Mouse (Mus musculus) MEL (cell line): ENCODE measurements around the gene Gipr. TPM values are rescaled to one million over a fixed set of nuclear protein-coding genes. Genes with fewer than 3 reads are reported as not detected.
"Not testable (repeated sequence)": the region's sequence is repeated elsewhere in the genome, so short reads cannot be mapped to it uniquely, and the experiment has no call there.

Experiments
- DNase-seq: peaks from one replicate; pipeline ENCODE4 v3.0.0; 2011; ENCODE audit warnings: low read depth, low spot score
- H3K27ac ChIP-seq: 2 replicates; pipeline ENCODE4 v1.5.1; 2012; ENCODE audit warnings: low read depth, mild to moderate bottlenecking, control low read depth, low read length, moderate library complexity; ENCODE audit not compliant: control insufficient read depth
- H3K27me3 ChIP-seq, 2 experiments: fragments of 150-350 bp in 1 of 2; sonication (generic) in 1 of 2; 2 replicates each; pipeline ENCODE4 v1.6.1; 2012; ENCODE audit warnings: low read length in 2 of 2, mild to moderate bottlenecking in 2 of 2, improper control_type of control experiment in 1 of 2, moderate library complexity in 1 of 2; ENCODE audit not compliant: insufficient read depth in 2 of 2, control insufficient read depth in 1 of 2
- H3K36me3 ChIP-seq, 2 experiments: 2 replicates each; pipeline ENCODE4 v1.6.1; 2012 to 2014; ENCODE audit warnings: low read length in 2 of 2, improper control_type of control experiment in 1 of 2, inconsistent platforms in 1 of 2, mild to moderate bottlenecking in 1 of 2; ENCODE audit not compliant: insufficient read depth in 2 of 2, control insufficient read depth in 1 of 2
- H3K4me1 ChIP-seq, 2 experiments: fragments of 150-350 bp in 1 of 2; sonication (generic) in 1 of 2; 2 replicates each; pipeline ENCODE4 v1.6.1; 2012; ENCODE audit warnings: low read length in 2 of 2, improper control_type of control experiment in 1 of 2, mild to moderate bottlenecking in 1 of 2; ENCODE audit not compliant: insufficient read depth in 2 of 2, control insufficient read depth in 1 of 2
- H3K4me3 ChIP-seq, 2 experiments: fragments of 150-350 bp in 1 of 2; sonication (generic) in 1 of 2; 2 replicates each; pipeline ENCODE4 v1.5.1; 2012; ENCODE audit warnings: low read depth in 2 of 2, low read length in 2 of 2, mild to moderate bottlenecking in 2 of 2, moderate library complexity in 2 of 2, control low read depth in 1 of 2, improper control_type of control experiment in 1 of 2; ENCODE audit not compliant: control insufficient read depth in 1 of 2, insufficient read depth in 1 of 2
- H3K79me2 ChIP-seq: 2 replicates; pipeline ENCODE4 v1.6.1; 2012; ENCODE audit warnings: mild to moderate bottlenecking, low read length, moderate library complexity; ENCODE audit not compliant: control insufficient read depth, poor library complexity, insufficient read depth
- H3K9ac ChIP-seq: 2 replicates; pipeline ENCODE4 v1.6.1; 2012; ENCODE audit warnings: low read depth, mild to moderate bottlenecking, control low read depth, low read length, moderate library complexity; ENCODE audit not compliant: control insufficient read depth, poor library complexity, severe bottlenecking
- H3K9me3 ChIP-seq: fragments of 150-350 bp; sonication (generic); replicated peaks from 2 replicates; pipeline ENCODE4 v1.6.1; 2012; ENCODE audit warnings: mild to moderate bottlenecking, low read length, improper control_type of control experiment, moderate library complexity; ENCODE audit not compliant: insufficient read depth
- BHLHE40 ChIP-seq: IDR thresholded peaks from 2 replicates; pipeline ENCODE4 v1.6.1; 2012; ENCODE audit warnings: low read depth, mild to moderate bottlenecking, inconsistent platforms, low read length, improper control_type of control experiment, borderline replicate concordance
- CTCF ChIP-seq, 3 experiments: IDR thresholded peaks in 2 of 3; conservative IDR thresholded peaks in 1 of 3; 2 replicates each; pipeline ENCODE4 v1.5.1; 2011 to 2012; ENCODE audit warnings: low read length in 3 of 3, low read depth in 2 of 3, mild to moderate bottlenecking in 2 of 3, improper control_type of control experiment in 1 of 3, inconsistent platforms in 1 of 3, mixed read lengths in 1 of 3, moderate library complexity in 1 of 3; ENCODE audit not compliant: control insufficient read depth in 1 of 3, insufficient read depth in 1 of 3, poor library complexity in 1 of 3, severe bottlenecking in 1 of 3
- ELF1 ChIP-seq: IDR thresholded peaks from 2 replicates; pipeline ENCODE4 v1.6.1; 2014; ENCODE audit warnings: low read depth, mild to moderate bottlenecking, inconsistent platforms, low read length, improper control_type of control experiment, moderate library complexity
- MAX ChIP-seq: IDR thresholded peaks from 2 replicates; pipeline ENCODE4 v1.6.1; 2011; ENCODE audit warnings: low read length, improper control_type of control experiment
- MEF2A ChIP-seq: IDR thresholded peaks from 2 replicates; pipeline ENCODE4 v1.6.1; 2014; ENCODE audit warnings: low read depth, mild to moderate bottlenecking, inconsistent platforms, low read length, improper control_type of control experiment; ENCODE audit not compliant: poor library complexity, insufficient replicate concordance, severe bottlenecking; ENCODE audit errors: extremely low read depth
- NRF1 ChIP-seq: IDR thresholded peaks from 2 replicates; pipeline ENCODE4 v1.6.1; 2014; ENCODE audit warnings: low read depth, mild to moderate bottlenecking, inconsistent platforms, low read length, improper control_type of control experiment, moderate library complexity; ENCODE audit not compliant: poor library complexity, insufficient read depth, severe bottlenecking
- POLR2A ChIP-seq, 2 experiments: IDR thresholded peaks; 2 replicates each; pipeline ENCODE4 v1.6.1; 2011 to 2012; ENCODE audit warnings: low read length in 2 of 2, mild to moderate bottlenecking in 2 of 2, control low read depth in 1 of 2, improper control_type of control experiment in 1 of 2, low read depth in 1 of 2, moderate library complexity in 1 of 2; ENCODE audit not compliant: control insufficient read depth in 1 of 2, insufficient read depth in 1 of 2, poor library complexity in 1 of 2
- RAD21 ChIP-seq: IDR thresholded peaks from 2 replicates; pipeline ENCODE4 v1.6.1; 2011; ENCODE audit warnings: mild to moderate bottlenecking, low read depth, low read length, improper control_type of control experiment
- SMC3 ChIP-seq: IDR thresholded peaks from 2 replicates; pipeline ENCODE4 v1.6.1; 2011; ENCODE audit warnings: low read depth, low read length, improper control_type of control experiment
- USF1 ChIP-seq: IDR thresholded peaks from 2 replicates; pipeline ENCODE4 v1.6.1; 2014; ENCODE audit warnings: low read depth, mild to moderate bottlenecking, inconsistent platforms, low read length, improper control_type of control experiment, moderate library complexity
- ZC3H11A ChIP-seq: IDR thresholded peaks from 2 replicates; pipeline ENCODE4 v1.6.1; 2012; ENCODE audit warnings: low read depth, mild to moderate bottlenecking, inconsistent platforms, low read length, improper control_type of control experiment
- ZNF384 ChIP-seq: IDR thresholded peaks from 2 replicates; pipeline ENCODE4 v1.6.1; 2012; ENCODE audit warnings: low read depth, mild to moderate bottlenecking, inconsistent platforms, low read length, improper control_type of control experiment
- polyA plus RNA-seq, 2 experiments: library from polyadenylated mRNA; stranded (reverse) in 1 of 2; unstranded in 1 of 2; fragments of >175 nt in 1 of 2; fragments of >200 nt in 1 of 2; gene quantifications; 2 replicates each; pipeline versions ENCODE4 v1.2.1 to v1.2.4; 2012; ENCODE audit warnings: low replicate concordance in 2 of 2, low read depth in 1 of 2; ENCODE audit not compliant: insufficient read length in 2 of 2, insufficient read depth in 1 of 2, missing spikeins in 1 of 2
- total RNA-seq: library from RNA; depleted of rRNA; stranded (reverse); fragments of 300-350 nt; gene quantifications from 2 replicates; pipeline ENCODE4 v1.2.3, GENCODE M21; 2012

Gipr gene
- total and polyA plus RNA-seq, 3 experiments: 0.65 to 2.1 TPM; not detected in 1

- TF ChIP-seq MEF2A (no peak), ZNF384 (no peak), NRF1 (no peak; the same call in 1 of the 2 replicates), ELF1 (peak; percentile 44; the same call in 1 of the 2 replicates), USF1 (no peak), BHLHE40 (peak; percentile 25; the same call in 1 of the 2 replicates), ZC3H11A (peak; percentile 55)
Measured at GRCm38 (mm10) chr7:19157160-19157800, 8.6 kb downstream of the Gipr start (continued).

- peaks cover under 1% of the 10 kb centered on the region for H3K79me2 ChIP-seq
- peak; percentile 49 for DNase-seq
- TF ChIP-seq CTCF (IDR thresholded peaks at IDR 0.05 in 2 of 3, conservative IDR thresholded peaks at IDR 0.05 in 1 of 3; ENCODE audit: control insufficient read depth in 1 of 3, insufficient read depth in 1 of 3, low read depth in 2 of 3, low read length in 3 of 3, poor library complexity in 1 of 3, severe bottlenecking in 1 of 3) (peak; percentile 43 to 57 (median 48)), MAX (no peak), ZC3H11A (peak; percentile 19; the same call in 1 of the 2 replicates), ZNF384 (no peak), RAD21 (peak; percentile 39), USF1 (no peak), SMC3 (peak; percentile 15; the same call in 1 of the 2 replicates)
- H3K9ac ChIP-seq: no peak overlapping the region
- peaks cover 0 to 7% of the 10 kb centered on the region in 2 experiments; a peak in 1 of 4 replicates for H3K4me1 ChIP-seq
- H3K9me3 ChIP-seq: no peaks in the 10 kb centered on the region
- H3K4me3 ChIP-seq: no peak overlapping the region
- H3K27me3 ChIP-seq: no peaks in the 10 kb centered on the region
- peaks cover 0 to 3% of the 10 kb centered on the region in 2 experiments; a peak in 2 of 4 replicates for H3K36me3 ChIP-seq
- H3K27ac ChIP-seq: no peak overlapping the region
Measured at GRCm38 (mm10) chr7:19155825-19156475, 10.0 kb downstream of the Gipr start.

GRCm38 (mm10) chr7:19154796-19155195, 11.1 kb downstream of the Gipr start:
- Histone ChIP-seq H3K9ac (no peak overlapping the region), H3K79me2 (peaks cover 12% of the 10 kb centered on the region), H3K4me3 (no peak overlapping the region), H3K4me1 (peaks cover 0 to 9% of the 10 kb centered on the region in 2 experiments; a peak in 1 of 4 replicates), H3K9me3 (no peaks in the 10 kb centered on the region), H3K27me3 (no peaks in the 10 kb centered on the region), H3K27ac (no peak overlapping the region)
- DNase-seq: no peak
- no peak for TF ChIP-seq MAX
- TF ChIP-seq POLR2A (IDR thresholded peaks at IDR 0.05; ENCODE audit: control insufficient read depth in 1 of 2, insufficient read depth in 1 of 2, low read depth in 1 of 2, low read length in 2 of 2, poor library complexity in 1 of 2): peak in 1 of 2 experiments; percentile 10; a peak in 1 of 4 replicates
- TF ChIP-seq, all 39 proteins: peak for 1
- peaks cover 0 to 9% of the 10 kb centered on the region in 2 experiments; a peak in 2 of 4 replicates for H3K36me3 ChIP-seq

- DNase-seq, H3K9me3 ChIP-seq, H3K27ac ChIP-seq, H3K9ac ChIP-seq, H3K4me3 ChIP-seq, H3K27me3 ChIP-seq, H3K36me3 ChIP-seq: not testable (repeated sequence)
- Histone ChIP-seq H3K4me1 (peaks cover 4 to 17% of the 10 kb centered on the region in 2 experiments; a peak in 3 of 4 replicates), H3K79me2 (peaks cover 14% of the 10 kb centered on the region)
Measured at GRCm38 (mm10) chr7:19151121-19151520, 14.8 kb downstream of the Gipr start.
